Mouse (Mus musculus): ENCODE results near the gene Ccdc60. TPM values are rescaled to one million over a fixed set of nuclear protein-coding genes. Genes with fewer than 3 reads are reported as not detected.
A peak's percentile ranks its signal among the peaks of the same experiment; 100 is the strongest.

Gene Ccdc60
- polyA plus RNA-seq (2014; fragmentation: Nextera tagmentation; extraction: Ambion mirVana), result 2.7 and 3.1 TPM in 2 replicates

DNA sequence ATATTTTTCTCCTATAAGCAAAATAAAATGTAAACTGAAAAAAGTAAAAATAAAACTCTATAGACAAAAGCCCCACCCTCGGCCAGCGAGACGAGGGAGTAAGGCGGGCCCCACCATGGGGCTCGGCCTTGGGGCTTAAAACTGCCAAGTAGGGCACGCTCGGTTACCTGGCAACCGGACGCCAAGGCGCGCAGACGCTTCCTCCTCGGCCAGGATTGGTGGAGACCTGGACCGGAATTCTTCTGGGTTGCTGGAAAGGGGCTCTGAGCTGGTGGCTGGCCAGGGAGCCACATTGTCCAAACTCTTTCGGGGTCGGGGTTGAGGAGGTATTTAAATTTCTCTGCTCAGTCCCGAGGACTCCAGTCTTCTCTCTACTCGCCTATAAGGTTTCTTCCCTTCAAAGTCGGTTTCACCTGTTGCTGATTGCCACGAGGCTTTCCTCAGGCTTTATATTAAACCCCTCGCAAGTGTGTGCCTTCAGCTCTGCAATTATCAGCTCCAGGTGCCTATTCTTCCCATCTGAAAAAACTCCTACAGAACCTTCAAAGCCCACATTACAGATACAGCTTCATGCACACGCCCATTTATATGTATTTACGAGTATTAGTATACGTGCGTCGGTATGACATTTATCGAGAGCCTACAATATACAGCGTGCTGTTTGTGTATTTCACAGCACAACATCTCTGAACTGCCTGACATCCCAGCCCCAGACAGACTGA lies at the start of gene Ccdc60:
Gene Ccdc60 (minus strand): TSS at position 137 of the 722 bp plus-strand sequence.
- WGBS, result 4% methylated on average over 28 of the region's 28 CpGs
- peak; percentile 69; the same call in 1 of the 2 replicates for ATAC-seq (ENCODE audit: low FRiP score)
- Histone ChIP-seq H3K36me3 (replicated peaks; ENCODE audit: control insufficient read depth, insufficient read depth) (no peaks in the 10 kb centered on the region), H3K27me3 (ENCODE audit: control insufficient read depth, insufficient read depth, low read length) (no peaks in the 10 kb centered on the region), H3K27ac (0 out of 2 replicates have a peak within 1 kb of the TSS, but pooled peaks have one; percentile 1), H3K9me3 (ENCODE audit: control insufficient read depth, low read length) (no peaks in the 10 kb centered on the region), H3K4me1 (replicated peaks; ENCODE audit: control insufficient read depth, insufficient read depth, low read length) (peaks cover 12% of the 10 kb centered on the region; the same call in 1 of the 2 replicates), H3K9ac (no peak within 1 kb of the TSS), H3K4me2 (replicated peaks) (peak within 1 kb of the TSS; percentile 38), H3K4me3 (replicated peaks; ENCODE audit: low read length) (no peak within 1 kb of the TSS)
- DNase-seq (ENCODE audit: low spot score), result peak; percentile 64

DNA sequence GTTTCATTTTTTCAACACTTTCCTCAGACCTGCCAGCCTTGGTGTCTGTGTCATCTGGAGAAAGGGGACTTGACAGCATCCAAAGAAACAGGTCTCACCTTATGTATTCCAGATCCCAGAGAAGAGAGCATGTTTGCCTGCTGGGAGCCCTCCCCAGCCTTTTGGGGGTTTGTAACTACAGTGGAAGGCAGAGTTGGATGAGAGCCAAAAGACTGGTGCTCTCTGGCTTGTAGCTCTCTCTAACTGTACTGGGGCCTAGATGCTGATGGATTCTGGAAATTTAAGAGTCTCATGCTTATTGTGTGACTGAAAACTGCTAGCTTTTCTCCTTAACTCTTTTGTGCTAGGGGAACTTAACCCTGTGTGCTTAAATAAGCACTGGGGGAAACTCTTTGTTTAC lies 47.4 kb upstream of the Ccdc60 start:
- 0 out of 2 replicates have a peak, but pooled peaks cover 4% of the 10 kb centered on the region for H3K9me3 ChIP-seq (ENCODE audit: control insufficient read depth, low read length)
- no peak overlapping the region for H3K4me2 ChIP-seq (replicated peaks)
- no peak overlapping the region for H3K9ac ChIP-seq
- no peaks in the 10 kb centered on the region for H3K36me3 ChIP-seq (replicated peaks; ENCODE audit: control insufficient read depth, insufficient read depth)
- H3K27me3 ChIP-seq (ENCODE audit: control insufficient read depth, insufficient read depth, low read length), result no peaks in the 10 kb centered on the region
- ATAC-seq (ENCODE audit: low FRiP score) (no peak), DNase-seq (ENCODE audit: low spot score) (peak; percentile 63)
- H3K4me3 ChIP-seq (replicated peaks; ENCODE audit: low read length), result no peak overlapping the region
- no peaks in the 10 kb centered on the region for H3K4me1 ChIP-seq (replicated peaks; ENCODE audit: control insufficient read depth, insufficient read depth, low read length)
- 0 out of 2 replicates have a peak overlapping the region, but pooled peaks have one; percentile 14 for H3K27ac ChIP-seq

DNA sequence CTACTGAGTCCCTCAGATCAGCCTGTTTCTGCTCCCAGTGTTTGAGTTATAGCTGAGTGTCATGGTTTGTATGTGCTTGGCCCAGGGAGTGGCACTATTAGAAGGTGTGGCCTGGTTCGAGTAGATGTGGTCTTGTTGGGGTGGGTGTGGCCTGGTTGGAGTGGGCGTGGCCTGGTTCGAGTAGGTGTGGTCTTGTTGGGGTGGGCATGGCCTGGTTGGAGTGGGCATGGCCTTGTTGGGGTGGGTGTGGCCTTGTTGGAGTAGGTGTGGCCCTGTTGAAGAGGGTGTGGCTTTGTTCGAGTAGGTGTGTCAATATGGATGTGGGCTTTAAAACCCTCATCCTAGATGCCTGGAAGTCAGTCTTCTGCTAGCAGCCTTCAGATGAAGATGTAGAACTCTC lies 40.1 kb upstream of the Ccdc60 start:
- ATAC-seq (ENCODE audit: low FRiP score), result no peak
- 0 out of 2 replicates have a peak, but pooled peaks cover 8% of the 10 kb centered on the region for H3K9me3 ChIP-seq (ENCODE audit: control insufficient read depth, low read length)
- H3K9ac ChIP-seq, result no peak overlapping the region
- no peaks in the 10 kb centered on the region for H3K36me3 ChIP-seq (replicated peaks; ENCODE audit: control insufficient read depth, insufficient read depth)
- no peaks in the 10 kb centered on the region for H3K27me3 ChIP-seq (ENCODE audit: control insufficient read depth, insufficient read depth, low read length)
- WGBS, result 91% methylated on average over 4 of the region's 4 CpGs
- H3K27ac ChIP-seq, result no peak overlapping the region
- H3K4me2 ChIP-seq (replicated peaks), result no peak overlapping the region
- H3K4me1 ChIP-seq (replicated peaks; ENCODE audit: control insufficient read depth, insufficient read depth, low read length), result peaks cover 1% of the 10 kb centered on the region
- no peak for DNase-seq (ENCODE audit: low spot score)
- no peak overlapping the region for H3K4me3 ChIP-seq (replicated peaks; ENCODE audit: low read length)

DNA sequence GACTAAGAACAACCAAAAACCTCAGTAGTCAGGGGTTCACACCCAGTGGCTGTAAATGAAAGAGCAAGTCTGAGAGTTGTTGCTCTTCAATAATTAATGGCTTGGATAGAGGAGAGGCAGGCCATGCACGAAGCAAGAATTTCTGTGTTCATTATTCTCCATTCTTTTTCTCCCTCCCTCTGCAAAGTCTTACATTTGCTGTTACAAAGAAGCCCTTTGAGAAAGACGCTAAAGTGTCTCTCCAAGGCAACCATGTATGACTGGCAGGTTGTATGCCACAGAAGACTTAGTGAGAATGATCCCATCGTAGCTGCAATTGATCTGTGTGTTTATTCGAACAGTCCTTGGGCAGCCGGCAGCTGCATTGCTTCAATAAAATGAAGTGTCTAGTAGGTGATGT lies 34.6 kb upstream of the Ccdc60 start:
- no peak for DNase-seq (ENCODE audit: low spot score)
- Histone ChIP-seq H3K9me3 (ENCODE audit: control insufficient read depth, low read length) (0 out of 2 replicates have a peak, but pooled peaks cover 4% of the 10 kb centered on the region), H3K4me1 (replicated peaks; ENCODE audit: control insufficient read depth, insufficient read depth, low read length) (peaks cover 21% of the 10 kb centered on the region), H3K36me3 (replicated peaks; ENCODE audit: control insufficient read depth, insufficient read depth) (no peaks in the 10 kb centered on the region), H3K27me3 (ENCODE audit: control insufficient read depth, insufficient read depth, low read length) (no peaks in the 10 kb centered on the region), H3K4me2 (replicated peaks) (no peak overlapping the region), H3K9ac (no peak overlapping the region; the same call in 1 of the 2 replicates), H3K4me3 (replicated peaks; ENCODE audit: low read length) (no peak overlapping the region), H3K27ac (peak overlapping the region; percentile 77)
- WGBS, result 14% methylated on average over 5 of the region's 5 CpGs
- no peak for ATAC-seq (ENCODE audit: low FRiP score)

DNA sequence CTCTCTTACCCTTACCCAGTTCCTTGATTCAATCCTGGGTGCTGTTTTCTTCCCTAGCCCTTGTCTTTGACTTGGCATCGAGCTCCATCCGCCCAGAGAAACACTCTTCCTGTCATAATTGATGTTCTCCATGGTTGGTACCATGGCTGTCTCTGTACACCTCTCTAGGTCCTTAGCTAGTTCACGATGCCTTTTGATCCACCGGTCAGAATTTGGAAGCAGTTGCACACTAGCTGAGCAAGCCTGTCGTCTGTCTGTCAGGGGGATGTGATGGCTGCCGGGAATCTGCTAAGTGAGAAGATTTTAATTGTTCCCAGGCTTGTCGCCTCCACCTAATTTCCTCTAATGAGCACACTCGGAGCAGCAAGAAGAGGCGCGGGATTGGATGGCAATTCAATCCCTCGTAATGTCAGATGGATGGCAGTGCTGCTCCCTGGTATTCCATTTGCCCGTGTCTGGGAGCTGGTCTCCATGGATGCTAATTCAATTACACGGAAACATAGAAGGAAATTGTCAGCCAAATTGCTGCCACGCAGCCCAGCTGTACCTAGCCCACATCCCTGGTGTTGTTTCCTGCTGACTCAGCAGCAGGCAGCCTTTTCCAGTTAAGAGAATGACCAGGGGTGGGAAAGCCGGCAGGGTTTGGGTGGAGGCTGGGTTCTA lies 33.7 kb upstream of the Ccdc60 start:
- no peaks in the 10 kb centered on the region for H3K27me3 ChIP-seq (ENCODE audit: control insufficient read depth, insufficient read depth, low read length)
- H3K27ac ChIP-seq, result peak overlapping the region; percentile 77
- no peak overlapping the region for H3K4me3 ChIP-seq (replicated peaks; ENCODE audit: low read length)
- 0 out of 2 replicates have a peak, but pooled peaks cover 4% of the 10 kb centered on the region for H3K9me3 ChIP-seq (ENCODE audit: control insufficient read depth, low read length)
- H3K4me1 ChIP-seq (replicated peaks; ENCODE audit: control insufficient read depth, insufficient read depth, low read length), result peaks cover 21% of the 10 kb centered on the region
- peak; percentile 82 for DNase-seq (ENCODE audit: low spot score)
- peak overlapping the region; percentile 32; the same call in 1 of the 2 replicates for H3K9ac ChIP-seq
- H3K36me3 ChIP-seq (replicated peaks; ENCODE audit: control insufficient read depth, insufficient read depth), result no peaks in the 10 kb centered on the region
- 15% methylated on average over 15 of the region's 15 CpGs for WGBS
- ATAC-seq (ENCODE audit: low FRiP score), result peak; percentile 89
- peak overlapping the region; percentile 32 for H3K4me2 ChIP-seq (replicated peaks)

DNA sequence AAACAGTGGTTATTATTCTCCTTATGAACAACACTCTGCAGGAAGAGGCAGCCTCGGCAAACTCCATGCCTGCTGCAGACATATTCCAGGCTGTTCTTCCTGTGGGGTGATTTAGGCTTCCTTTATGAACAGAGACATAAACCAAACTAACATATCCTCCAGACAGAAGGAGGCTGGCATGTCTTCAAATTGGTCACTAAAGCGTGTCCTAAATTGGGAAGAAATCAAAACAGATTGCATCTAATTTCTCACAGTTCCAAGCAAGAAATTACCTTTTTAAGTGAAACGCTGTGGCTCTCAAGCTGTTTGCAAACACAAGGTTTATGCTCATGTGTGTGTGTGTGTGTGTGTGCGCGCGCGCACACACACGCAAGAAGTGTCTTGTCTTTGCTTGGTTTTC lies 24.9 kb upstream of the Ccdc60 start:
- WGBS, result 80% methylated on average over 8 of the region's 8 CpGs
- no peak overlapping the region for H3K4me3 ChIP-seq (replicated peaks; ENCODE audit: low read length)
- H3K9ac ChIP-seq, result no peak overlapping the region
- no peak for DNase-seq (ENCODE audit: low spot score)
- no peak overlapping the region for H3K4me2 ChIP-seq (replicated peaks)
- peaks cover 15% of the 10 kb centered on the region for H3K4me1 ChIP-seq (replicated peaks; ENCODE audit: control insufficient read depth, insufficient read depth, low read length)
- no peak overlapping the region; the same call in 1 of the 2 replicates for H3K27ac ChIP-seq
- no peak for ATAC-seq (ENCODE audit: low FRiP score)
- H3K9me3 ChIP-seq (ENCODE audit: control insufficient read depth, low read length), result no peaks in the 10 kb centered on the region
- H3K27me3 ChIP-seq (ENCODE audit: control insufficient read depth, insufficient read depth, low read length), result no peaks in the 10 kb centered on the region; the same call in 1 of the 2 replicates
- H3K36me3 ChIP-seq (replicated peaks; ENCODE audit: control insufficient read depth, insufficient read depth), result no peaks in the 10 kb centered on the region

DNA sequence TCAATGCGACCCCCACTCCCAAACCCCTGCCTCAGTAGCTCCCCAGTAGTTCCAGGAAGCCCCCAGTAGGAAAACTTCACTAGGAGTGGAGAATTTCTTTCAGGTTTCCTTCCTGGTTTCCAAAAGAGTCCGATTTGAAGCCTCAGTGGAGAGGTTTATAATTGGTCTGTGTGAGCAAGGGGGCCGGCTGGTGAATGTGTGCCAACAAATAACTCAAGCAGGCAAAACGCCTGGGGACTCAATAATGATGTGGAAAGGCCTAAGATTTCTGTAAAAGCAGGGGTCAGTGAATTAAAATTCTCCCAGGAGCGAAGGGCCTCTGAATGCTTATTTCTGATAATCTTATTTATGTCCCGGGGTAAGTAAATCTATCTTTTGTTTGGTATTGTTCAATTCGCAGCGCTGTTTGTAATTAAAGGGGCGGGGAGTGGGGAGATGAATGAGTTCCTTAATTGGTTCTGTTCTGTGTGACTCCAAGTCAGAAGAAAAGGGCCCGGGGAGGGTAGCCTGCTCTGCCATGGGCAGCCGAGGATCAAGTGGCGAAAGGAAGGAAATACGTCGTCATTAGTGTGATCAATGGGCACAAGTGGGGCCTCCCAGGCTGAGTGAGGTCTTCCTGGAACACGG lies 23.4 kb upstream of the Ccdc60 start:
- Histone ChIP-seq H3K4me1 (replicated peaks; ENCODE audit: control insufficient read depth, insufficient read depth, low read length) (peaks cover 15% of the 10 kb centered on the region), H3K4me3 (replicated peaks; ENCODE audit: low read length) (peak overlapping the region; percentile 2; the same call in 1 of the 2 replicates), H3K27me3 (ENCODE audit: control insufficient read depth, insufficient read depth, low read length) (no peaks in the 10 kb centered on the region; the same call in 1 of the 2 replicates), H3K4me2 (replicated peaks) (peak overlapping the region; percentile 40), H3K36me3 (replicated peaks; ENCODE audit: control insufficient read depth, insufficient read depth) (no peaks in the 10 kb centered on the region), H3K9ac (peak overlapping the region; percentile 24; the same call in 1 of the 2 replicates), H3K9me3 (ENCODE audit: control insufficient read depth, low read length) (no peaks in the 10 kb centered on the region), H3K27ac (peak overlapping the region; percentile 70)
- ATAC-seq (ENCODE audit: low FRiP score) (no peak), DNase-seq (ENCODE audit: low spot score) (peak; percentile 66)
- 19% methylated on average over 15 of the region's 15 CpGs for WGBS

DNA sequence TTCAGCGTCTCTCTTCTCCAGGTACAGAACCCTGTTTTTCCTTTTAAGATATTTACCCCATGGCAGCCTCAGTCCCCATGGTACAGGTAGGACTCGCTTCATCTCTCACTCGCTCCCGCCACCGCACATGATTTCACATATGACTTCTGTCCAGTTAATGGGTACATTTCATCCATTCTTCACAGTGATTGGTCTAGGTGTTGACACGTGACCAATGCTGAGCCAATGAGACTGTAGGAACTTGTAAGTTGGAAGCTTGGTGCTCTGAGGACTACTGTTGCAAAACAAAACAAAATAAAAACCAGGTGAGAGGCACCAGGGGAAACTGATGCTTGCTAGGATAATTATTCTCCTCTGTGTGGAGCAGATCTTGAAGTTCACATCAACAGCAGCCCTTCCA lies 22.9 kb upstream of the Ccdc60 start:
- ATAC-seq (ENCODE audit: low FRiP score) (no peak), DNase-seq (ENCODE audit: low spot score) (no peak)
- 96% methylated on average over 6 of the region's 6 CpGs for whole genome bisulfite sequencing
- no peaks in the 10 kb centered on the region for H3K9me3 ChIP-seq (ENCODE audit: control insufficient read depth, low read length)
- H3K27ac ChIP-seq, result peak overlapping the region; percentile 70
- peaks cover 15% of the 10 kb centered on the region for H3K4me1 ChIP-seq (replicated peaks; ENCODE audit: control insufficient read depth, insufficient read depth, low read length)
- H3K27me3 ChIP-seq (ENCODE audit: control insufficient read depth, insufficient read depth, low read length), result no peaks in the 10 kb centered on the region
- H3K36me3 ChIP-seq (replicated peaks; ENCODE audit: control insufficient read depth, insufficient read depth), result no peaks in the 10 kb centered on the region
- no peak overlapping the region for H3K9ac ChIP-seq
- peak overlapping the region; percentile 40 for H3K4me2 ChIP-seq (replicated peaks)
- H3K4me3 ChIP-seq (replicated peaks; ENCODE audit: low read length), result no peak overlapping the region

DNA sequence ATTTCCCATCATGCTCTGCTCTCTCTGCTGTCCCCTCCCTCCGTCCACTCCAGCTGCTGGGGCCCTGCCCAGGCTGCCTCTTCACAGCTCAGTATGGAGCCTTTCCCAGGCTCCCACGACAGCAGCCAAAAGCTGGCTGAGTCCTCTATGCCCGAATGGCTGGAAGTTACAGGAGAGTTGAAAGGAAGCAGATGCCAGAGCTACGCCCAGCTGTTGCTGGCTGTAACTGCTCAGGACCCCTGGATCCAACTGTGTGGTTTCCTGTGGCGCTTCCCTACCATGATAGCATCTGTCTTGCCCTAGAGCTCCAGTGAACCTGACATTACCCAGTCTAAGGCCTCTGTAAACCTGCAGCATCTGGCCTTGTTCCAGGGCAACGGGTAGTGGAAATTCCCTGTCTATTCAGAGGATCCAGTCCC lies 20.6 kb upstream of the Ccdc60 start:
- Histone ChIP-seq H3K9ac (no peak overlapping the region), H3K36me3 (replicated peaks; ENCODE audit: control insufficient read depth, insufficient read depth) (no peaks in the 10 kb centered on the region), H3K4me3 (replicated peaks; ENCODE audit: low read length) (no peak overlapping the region), H3K9me3 (ENCODE audit: control insufficient read depth, low read length) (no peaks in the 10 kb centered on the region), H3K27me3 (ENCODE audit: control insufficient read depth, insufficient read depth, low read length) (no peaks in the 10 kb centered on the region), H3K4me1 (replicated peaks; ENCODE audit: control insufficient read depth, insufficient read depth, low read length) (peaks cover 15% of the 10 kb centered on the region), H3K4me2 (replicated peaks) (no peak overlapping the region), H3K27ac (peak overlapping the region; percentile 16; the same call in 1 of the 2 replicates)
- no peak for DNase-seq (ENCODE audit: low spot score)
- peak; percentile 75; the same call in 1 of the 2 replicates for ATAC-seq (ENCODE audit: low FRiP score)
- 37% methylated on average over 6 of the region's 6 CpGs for WGBS
